Mouse (Mus musculus) brain, embryonic 14.5 days (tissue): ENCODE results near the gene Nrp1. TPM values are rescaled to one million over a fixed set of nuclear protein-coding genes. Genes with fewer than 3 reads are reported as not detected.

ENCODE experiments used
- DNase-seq: peaks from one replicate; pipeline ENCODE4 v3.0.0-alpha.2; 2011; ENCODE audit warnings: low read depth
- CTCF ChIP-seq: fragments of 200-500 bp; IDR thresholded peaks from 2 replicates; pipeline ENCODE4 v1.5.1; 2012; ENCODE audit warnings: inconsistent platforms, mild to moderate bottlenecking, moderate library complexity, borderline replicate concordance; ENCODE audit not compliant: insufficient read depth, insufficient read length; ENCODE audit errors: extremely low read depth
- POLR2A ChIP-seq: fragments of 200-500 bp; IDR thresholded peaks from 2 replicates; pipeline ENCODE4 v1.6.1; 2012; ENCODE audit warnings: mild to moderate bottlenecking, inconsistent platforms, borderline replicate concordance; ENCODE audit not compliant: poor library complexity, insufficient read depth, insufficient read length, severe bottlenecking; ENCODE audit errors: extremely low read depth
- polyA plus RNA-seq: library from polyadenylated mRNA; depleted of rRNA; stranded (reverse); fragments of >200 nt; gene quantifications from 2 replicates; pipeline ENCODE4 v1.2.3, GENCODE M21; 2012; rRNA removed

The Nrp1 gene
- 30.7 and 36.2 TPM in 2 replicates for polyA plus RNA-seq

DNA sequence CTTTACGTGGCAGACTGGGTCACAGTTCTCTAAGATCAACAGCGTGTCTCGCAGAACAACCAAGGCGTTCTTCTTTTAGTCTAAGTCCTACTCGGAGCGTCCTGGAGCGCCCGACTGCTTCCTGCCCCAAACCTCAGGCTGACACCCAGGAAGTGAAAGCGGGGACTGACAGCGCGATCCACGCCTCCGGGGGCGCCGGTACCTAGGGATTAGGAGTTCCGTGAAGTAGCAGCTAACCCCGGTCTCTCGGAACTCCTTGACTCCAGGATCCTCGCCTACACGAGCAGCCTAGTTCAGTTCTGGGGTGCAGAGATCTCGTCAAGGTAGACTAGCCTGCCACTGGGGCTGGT, at the start of gene Nrp1:
TSS of gene Nrp1 (plus strand) at position 199 of the 350 bp plus-strand sequence.
- TF ChIP-seq POLR2A = no peak; the same call in 1 of the 2 replicates
- no peak for TF ChIP-seq CTCF
- DNase-seq = peak; percentile 64

DNA sequence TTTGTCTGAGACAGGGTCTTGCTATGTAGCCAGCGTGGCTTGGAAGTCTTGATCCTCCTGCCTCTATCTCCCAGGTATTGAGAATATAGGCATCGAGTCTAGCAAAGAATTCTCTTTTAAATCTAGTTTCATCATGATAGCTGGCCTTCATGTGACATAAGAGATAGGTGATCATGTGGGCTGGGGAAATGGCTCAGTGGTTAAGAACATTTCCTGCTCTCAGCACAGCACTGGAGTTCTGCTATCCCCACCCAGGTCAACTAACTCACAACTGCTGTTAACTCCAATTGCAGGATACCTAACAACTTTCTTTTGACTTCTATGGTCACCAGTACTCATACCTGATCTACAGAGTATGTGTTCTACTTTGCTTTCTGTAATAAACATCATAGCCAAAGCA, 37.6 kb upstream of the Nrp1 start:
- TF ChIP-seq CTCF (no peak), POLR2A (no peak)
- no peak for DNase-seq

DNA sequence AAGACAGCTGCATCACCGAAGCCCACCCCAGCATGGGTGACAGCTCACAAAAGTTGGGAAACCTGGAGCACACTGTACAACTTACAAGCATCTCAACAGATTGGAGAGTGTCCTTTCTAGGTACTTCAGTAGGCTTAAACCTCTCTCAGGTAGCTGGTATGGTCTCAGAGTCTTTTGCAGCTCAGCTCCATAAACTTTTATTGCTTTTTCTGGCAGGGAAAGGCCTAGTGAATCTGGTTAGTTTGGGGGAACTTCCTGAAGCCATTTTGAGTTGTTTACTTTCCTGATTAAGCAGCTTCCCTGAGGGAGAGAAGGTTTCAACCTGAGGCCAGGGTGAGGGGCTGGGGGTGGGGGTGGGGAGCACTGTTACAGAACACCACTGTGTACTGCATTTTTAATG, 31.1 kb upstream of the Nrp1 start:
- no peak for DNase-seq
- TF ChIP-seq POLR2A (no peak), CTCF (no peak)

DNA sequence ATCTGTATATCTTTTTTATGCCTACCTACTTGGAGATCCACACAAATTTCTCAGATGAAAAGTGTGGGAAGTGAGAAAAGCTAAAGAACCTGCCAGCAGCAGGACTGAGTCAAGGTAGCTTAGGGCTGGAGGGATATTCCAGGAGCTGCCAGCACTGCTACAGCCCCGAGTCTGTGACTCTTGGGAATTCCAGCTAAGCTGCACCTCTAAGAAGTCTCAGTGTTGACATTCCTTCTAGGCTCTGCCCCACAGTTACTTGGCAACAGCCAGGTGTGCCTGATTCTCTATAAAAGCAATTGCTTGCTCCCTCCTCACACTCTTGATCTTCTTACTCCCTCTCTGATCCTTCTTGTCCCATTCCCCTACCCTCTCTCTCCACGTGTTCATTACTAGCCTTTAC, 30.5 kb upstream of the Nrp1 start:
- peak; percentile 5 for DNase-seq
- TF ChIP-seq POLR2A = no peak
- TF ChIP-seq CTCF = no peak

- DNase-seq = no peak
- TF ChIP-seq POLR2A (no peak), CTCF (no peak)
Measured at GRCm38 (mm10) chr8:128329502-128329901, 28.9 kb upstream of the Nrp1 start.

- no peak for TF ChIP-seq POLR2A
- DNase-seq = no peak
Measured at GRCm38 (mm10) chr8:128335976-128336375, 22.4 kb upstream of the Nrp1 start.

GRCm38 (mm10) chr8:128338951-128339350, 19.5 kb upstream of the Nrp1 start:
- no peak for DNase-seq

GRCm38 (mm10) chr8:128339521-128339920, 18.9 kb upstream of the Nrp1 start:
- no peak for TF ChIP-seq CTCF
- no peak for TF ChIP-seq POLR2A
- DNase-seq = no peak

More at GRCm38 (mm10) chr8:128338951-128339350, 19.5 kb upstream of the Nrp1 start:
- TF ChIP-seq CTCF (no peak), POLR2A (no peak)

GRCm38 (mm10) chr8:128350405-128350804, 8.0 kb upstream of the Nrp1 start:
- no peak for TF ChIP-seq CTCF
- no peak for TF ChIP-seq POLR2A
- DNase-seq = no peak

DNA sequence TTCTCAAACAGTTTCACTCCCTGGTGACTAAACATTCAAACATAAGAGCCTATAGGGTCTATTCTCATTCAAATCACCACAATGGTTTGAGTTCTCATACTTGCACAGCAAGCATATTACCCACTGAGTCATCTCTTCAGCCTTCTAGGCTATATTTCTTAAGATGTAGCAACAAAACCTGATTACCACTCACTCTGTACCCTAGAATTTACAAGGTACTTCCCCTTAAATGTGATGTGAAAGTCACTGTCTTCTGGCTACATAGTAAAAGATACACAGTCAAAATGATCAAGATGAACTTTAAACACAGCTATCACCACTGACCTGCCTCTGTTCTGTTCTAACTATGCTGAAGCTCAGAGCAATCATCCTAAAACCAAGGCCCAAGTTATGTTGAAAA, 7.2 kb upstream of the Nrp1 start:
- no peak for DNase-seq
- no peak for TF ChIP-seq CTCF

- TF ChIP-seq CTCF (no peak), POLR2A (no peak)
- no peak for DNase-seq
Measured at GRCm38 (mm10) chr8:128352821-128353220, 5.6 kb upstream of the Nrp1 start.

DNA sequence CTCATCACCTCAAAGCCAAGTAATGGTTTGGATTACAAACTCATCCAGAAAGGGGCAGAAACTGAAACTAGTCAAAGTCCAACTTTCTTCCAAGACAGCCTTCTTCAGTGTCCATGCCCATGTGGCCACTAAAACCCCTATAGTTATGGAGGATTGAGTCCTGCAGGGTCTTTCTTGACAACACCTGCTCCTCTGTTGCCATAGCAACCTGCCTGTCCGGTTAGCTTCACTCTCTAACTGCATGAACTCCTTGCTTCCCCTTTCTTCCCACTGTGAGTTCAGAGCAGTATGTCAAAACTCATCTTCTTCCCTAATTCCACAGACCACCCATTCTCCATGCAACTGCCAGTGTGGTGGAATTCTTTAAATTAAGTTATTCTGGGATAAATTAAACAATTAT, 4.4 kb upstream of the Nrp1 start:
- TF ChIP-seq CTCF (no peak), POLR2A (no peak)
- DNase-seq = peak; percentile 46

DNA sequence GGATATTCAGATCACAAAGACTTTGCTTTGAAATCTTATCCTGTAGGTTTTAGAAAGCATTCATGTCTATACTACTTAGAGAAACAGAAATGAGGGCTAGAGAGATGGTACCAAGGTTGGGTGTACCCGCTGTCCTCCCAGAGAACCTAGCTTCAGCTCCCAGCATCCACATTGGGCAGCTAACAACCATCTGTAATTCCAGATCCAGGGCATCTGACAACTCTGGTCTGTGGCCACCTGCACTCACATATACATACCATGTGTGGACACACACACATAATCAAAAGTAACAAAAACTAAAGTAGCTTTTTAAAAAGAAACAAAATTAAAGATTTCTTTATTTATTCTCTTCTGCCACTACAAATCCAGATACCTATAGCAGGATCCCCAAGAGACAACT, 3.3 kb upstream of the Nrp1 start:
- no peak for DNase-seq
- no peak for TF ChIP-seq POLR2A
- no peak for TF ChIP-seq CTCF
